Mouse (Mus musculus) right cerebral cortex, adult 18-20 months (tissue): ENCODE measurements at regions not wholly inside any gene's neighbourhood (a gene's known extent, or its start where the extent isn't known, plus 50 kb on each side); places are given as distances from the start of the nearest gene placed in this dataset.
A peak's percentile ranks its signal among the peaks of the same experiment; 100 is the strongest.

Experiments used
- DNase-seq: peaks from one replicate; pipeline ENCODE4 v3.0.0; 2022; ENCODE audit warnings: mixed read lengths

DNA sequence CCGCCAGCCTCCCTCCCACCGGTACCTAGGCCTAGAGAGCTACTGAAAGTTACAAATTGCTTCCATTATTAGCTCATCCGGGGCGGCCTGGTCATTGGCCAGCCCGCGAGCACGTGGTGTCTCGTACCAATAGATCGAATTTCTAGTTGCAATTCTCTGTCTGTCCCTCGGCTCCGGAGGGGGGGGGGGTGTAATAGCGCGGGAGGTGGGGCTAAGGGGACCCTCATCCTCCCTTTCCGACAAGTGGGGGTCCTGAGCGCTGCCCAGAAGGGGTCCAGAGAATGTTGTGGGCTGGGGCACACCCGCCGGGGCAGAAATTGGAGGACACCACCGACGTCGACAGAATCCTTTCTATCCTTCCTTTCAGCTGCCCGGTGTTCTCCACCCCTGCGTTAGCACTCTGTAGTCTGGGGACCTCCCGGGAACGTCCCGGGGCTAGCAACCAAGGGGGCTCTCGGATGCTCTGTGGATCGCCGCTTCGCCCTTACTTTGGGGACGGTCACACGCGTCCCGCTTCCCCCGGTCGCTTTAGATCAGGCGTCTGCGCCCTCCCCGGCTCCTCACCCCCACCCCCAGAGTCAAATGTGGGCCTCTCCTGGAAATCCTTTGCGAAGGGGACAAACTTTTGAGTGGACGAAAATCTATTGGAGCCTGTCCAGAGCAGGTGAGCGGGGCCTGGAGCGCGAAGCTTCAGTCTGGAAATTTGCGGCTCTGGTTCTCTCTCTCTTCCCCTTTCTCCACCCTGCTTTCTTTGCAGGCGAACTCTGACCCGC lies 64.6 kb downstream of the Smug1 start:
- no peak for DNase-seq

DNA sequence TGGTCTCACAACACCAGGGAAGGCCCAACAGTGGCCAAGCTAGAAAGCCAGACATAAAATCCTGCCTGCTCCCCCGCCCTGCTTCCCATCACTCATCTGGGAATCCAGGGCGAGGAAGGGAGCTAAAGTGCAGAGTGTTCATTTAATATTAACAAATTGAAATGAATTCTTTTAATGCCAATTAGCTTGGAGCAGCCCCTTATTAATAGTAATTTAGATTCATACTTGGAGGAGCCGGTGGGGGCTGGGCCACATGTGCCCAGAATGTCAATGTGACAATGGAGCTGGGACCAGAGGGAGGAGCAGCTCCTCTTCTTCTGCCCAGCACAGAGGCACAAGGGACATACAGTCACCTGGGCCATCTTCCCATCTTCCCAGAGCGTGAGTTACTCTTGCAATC lies 66.8 kb downstream of the Smug1 start:
- DNase-seq, result no peak

DNA sequence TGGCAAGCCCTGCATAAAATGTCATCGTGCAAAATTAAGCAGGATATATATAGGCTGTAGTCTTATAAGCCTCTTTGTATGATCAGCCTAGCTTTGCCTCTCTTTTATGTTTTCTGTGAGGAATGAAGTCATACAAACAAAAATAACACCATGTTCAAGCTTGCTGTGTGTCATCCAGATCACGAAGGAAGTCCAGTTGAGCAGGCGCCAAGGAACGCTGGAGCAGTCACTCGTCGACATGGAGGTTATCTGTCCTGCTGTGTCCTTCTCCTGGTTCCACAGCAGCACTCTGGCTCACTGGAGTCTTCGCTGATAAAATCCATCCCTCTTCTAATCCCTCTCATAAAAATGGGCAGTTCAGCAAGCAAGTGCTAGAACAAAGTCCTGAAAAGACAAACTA lies 72.4 kb downstream of the Smug1 start:
- DNase-seq, result no peak

DNA sequence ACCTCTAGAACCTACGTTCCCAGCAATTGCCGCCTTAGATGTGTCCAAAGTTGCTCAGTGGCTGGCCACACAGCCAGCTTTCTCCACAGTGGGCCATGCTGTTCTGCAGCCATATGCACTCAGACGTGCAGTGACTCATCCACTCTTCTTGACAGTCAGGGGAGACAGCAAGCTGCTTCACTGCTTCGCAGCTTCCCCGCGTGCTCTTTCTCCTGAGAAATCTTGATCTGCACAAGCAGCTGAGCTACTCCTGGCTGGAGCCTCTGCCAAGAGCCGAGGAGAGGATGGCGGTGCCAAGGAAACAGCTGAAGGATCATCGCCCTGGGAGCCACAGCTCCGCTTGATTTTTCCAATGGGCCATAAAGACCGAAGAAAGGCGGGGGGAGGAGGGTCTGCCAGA lies 73.2 kb downstream of the Smug1 start:
- DNase-seq, result peak; percentile 89

DNA sequence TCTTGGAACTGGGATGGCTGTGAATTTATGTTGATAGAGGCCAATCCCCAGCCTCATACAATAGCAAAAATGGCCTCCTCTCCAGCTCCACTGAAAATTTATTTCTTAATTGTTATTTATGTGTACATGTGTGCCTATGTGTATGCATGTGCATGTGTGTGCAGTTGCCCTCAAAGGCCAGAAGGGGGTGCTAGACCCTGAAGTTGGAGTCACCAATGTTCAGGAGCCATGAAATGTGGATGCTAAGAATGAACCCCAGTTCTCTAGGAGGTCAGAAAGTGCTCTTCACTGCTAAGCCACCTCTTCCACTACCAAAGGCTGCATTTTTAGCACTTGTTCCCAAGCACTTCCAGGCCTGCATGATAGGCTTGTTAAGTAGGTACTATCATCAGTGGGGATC lies 73.8 kb downstream of the Hoxc4 start:
- no peak for DNase-seq

DNA sequence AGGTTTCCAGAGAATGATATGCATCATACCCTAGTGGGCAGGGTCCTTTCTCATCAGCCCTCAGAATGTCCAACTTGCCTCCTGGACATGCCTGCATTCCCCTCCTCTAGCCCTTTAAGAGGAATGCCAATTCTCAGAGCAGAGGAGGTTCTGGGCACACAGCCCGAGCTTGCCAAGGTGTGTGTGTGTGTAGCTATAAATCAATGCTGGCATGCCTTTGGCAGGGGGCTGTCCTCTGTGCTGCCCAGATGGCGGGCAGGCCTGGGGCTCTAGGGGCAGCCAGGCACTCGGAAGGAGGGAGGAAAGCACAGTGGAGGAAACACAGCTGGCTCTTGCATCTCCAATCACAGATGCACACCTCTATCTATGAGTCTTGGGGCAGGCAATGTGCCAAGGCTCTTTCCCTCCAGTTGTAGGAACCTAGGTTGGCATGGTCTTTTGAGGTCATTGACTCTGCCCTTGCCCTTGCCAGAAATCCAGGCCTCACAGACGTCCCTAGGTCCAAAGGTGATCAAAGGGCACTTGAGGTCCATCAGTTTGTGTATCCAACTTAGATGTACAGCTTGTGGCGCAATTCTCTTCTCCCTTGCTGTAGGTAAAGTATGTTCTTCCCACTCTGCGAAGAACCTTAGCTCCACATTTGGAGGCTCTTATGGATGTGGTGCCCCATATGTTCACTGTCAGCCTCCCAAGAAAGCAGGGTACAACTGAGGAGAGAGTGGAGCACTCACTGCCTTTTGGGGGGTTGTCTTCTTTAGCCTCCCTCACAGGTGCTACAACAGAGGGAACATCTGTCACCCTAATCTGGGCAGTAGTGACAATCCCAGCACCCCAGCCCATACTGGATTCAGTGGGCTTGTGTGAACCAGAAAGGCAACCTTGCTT lies 71.8 kb downstream of the Hoxc4 start:
- DNase-seq, result peak; percentile 41

DNA sequence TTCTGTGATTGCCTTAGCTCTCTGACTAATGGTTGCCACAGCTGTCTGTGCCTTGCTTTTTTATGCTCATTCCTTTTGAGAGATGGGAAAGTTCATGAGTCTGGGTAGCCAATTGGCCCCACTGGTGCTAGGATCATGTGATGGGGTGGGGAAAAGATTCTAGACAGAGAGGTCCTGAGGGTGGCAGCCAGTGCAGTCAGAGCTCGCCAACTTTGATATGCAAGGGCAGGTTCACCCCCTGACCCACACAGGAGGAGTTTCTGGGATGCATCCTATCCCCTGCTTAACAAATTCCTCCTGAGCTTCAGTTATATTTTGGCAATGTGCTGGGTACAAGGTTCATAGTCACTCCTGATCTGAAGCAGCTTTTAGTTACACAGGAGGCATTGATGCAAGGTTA lies 71.1 kb downstream of the Hoxc4 start:
- DNase-seq, result no peak

DNA sequence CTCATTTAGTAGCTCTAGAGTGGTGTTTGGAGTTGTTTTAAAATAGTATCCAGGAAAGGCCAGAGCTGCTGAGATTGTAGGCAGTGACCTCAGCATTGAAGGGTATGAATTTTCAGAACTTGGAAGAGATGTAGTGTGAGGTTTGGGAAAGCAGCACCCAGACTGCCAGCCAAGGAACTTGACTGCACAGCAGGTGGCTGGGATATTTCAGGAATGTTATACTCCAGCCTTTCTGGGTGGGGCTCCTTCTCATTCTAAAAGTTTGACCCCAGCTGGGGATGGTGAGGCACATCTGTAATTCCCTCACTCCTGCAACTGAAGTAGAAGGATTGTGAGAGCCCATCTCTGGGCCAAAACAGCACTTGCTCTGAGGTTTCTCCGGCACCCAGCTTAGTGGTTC lies 70.7 kb downstream of the Hoxc4 start:
- DNase-seq, result no peak

DNA sequence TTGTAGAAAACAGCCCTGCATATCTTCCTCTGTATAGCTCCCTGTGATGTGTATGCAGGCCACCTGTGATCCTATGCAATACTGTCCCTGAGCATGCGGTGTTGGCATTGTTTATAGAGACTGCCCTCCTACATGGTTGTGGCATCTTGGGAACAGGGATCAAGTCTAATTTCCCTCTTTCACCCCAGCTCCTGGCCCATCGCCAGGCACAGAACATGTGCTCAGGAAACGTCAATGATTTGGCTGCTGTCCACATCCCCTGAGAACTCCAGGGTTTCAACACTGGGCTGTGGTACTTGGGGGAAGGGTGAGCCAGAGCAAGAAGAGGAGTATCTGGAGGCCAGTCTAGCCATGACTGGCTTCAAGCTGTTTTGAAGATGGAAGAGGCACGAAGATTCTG lies 68.5 kb downstream of the Hoxc4 start:
- DNase-seq, result no peak

DNA sequence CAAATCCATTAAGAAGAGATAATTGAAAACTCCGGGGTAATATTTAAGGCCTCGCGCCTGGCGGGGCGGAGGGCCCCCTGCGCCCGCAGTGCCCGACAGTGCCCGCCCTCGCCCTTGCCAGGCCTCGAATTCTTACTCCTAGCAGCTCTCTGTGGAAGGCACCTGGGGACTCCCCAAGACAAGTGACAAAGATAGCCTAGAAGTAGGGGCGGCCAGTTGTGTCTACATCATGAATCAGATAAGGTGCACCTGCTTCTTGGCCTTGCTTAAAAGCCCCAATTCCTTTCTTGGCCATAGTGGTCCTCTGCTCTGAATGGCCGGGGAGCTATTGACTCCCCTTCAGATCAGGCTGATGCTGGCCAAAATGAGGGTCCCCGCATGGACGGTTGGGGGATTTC lies 67.9 kb downstream of the Hoxc4 start:
- no peak for DNase-seq
